Mouse (Mus musculus) bone marrow, adult 2 months (tissue): ENCODE data around the gene Fanca. TPM values are rescaled to one million over a fixed set of nuclear protein-coding genes. Genes with fewer than 3 reads are reported as not detected.

Source experiments
- H3K27ac ChIP-seq: fragments of 200-500 bp; 2 replicates; pipeline ENCODE4 v1.5.1; 2012; ENCODE audit warnings: low read depth, mild to moderate bottlenecking, control low read depth, inconsistent platforms, low read length; ENCODE audit not compliant: control insufficient read depth, poor library complexity, insufficient read depth
- H3K4me1 ChIP-seq: fragments of 200-500 bp; 2 replicates; pipeline ENCODE4 v1.6.1; 2011; ENCODE audit warnings: low read length; ENCODE audit not compliant: control insufficient read depth, insufficient read depth
- H3K4me3 ChIP-seq: fragments of 200-500 bp; replicated peaks from 2 replicates; pipeline ENCODE3; 2011; ENCODE audit warnings: mild to moderate bottlenecking, low read depth, low read length, control low read depth; ENCODE audit not compliant: control insufficient read depth
- CTCF ChIP-seq: fragments of 200-500 bp; IDR thresholded peaks from 2 replicates; pipeline ENCODE4 v1.5.1; 2011; ENCODE audit warnings: low read length, control low read depth; ENCODE audit not compliant: control insufficient read depth, insufficient read depth
- POLR2A ChIP-seq: fragments of 200-500 bp; IDR thresholded peaks from 2 replicates; pipeline ENCODE4 v1.6.1; 2011; ENCODE audit warnings: low read depth, mild to moderate bottlenecking, control low read depth, low read length, borderline replicate concordance; ENCODE audit not compliant: control insufficient read depth
- WGBS: fragments of 180-500 bp; shearing (Covaris S2); methylation state at CpG from one replicate; pipeline ENCODE4 v1.1.7; 2018; 5-methylcytosine and 5-hydroxymethylcytosine counted together
- polyA plus RNA-seq: library from polyadenylated mRNA; stranded (reverse); fragments of >200 nt; gene quantifications from 2 replicates; pipeline ENCODE4 v1.2.4, GENCODE M21; 2011; ENCODE audit warnings: low replicate concordance; ENCODE audit not compliant: missing spikeins, insufficient read depth, insufficient read length

Gene Fanca
- polyA plus RNA-seq: 45.3 and 60.2 TPM in 2 replicates

DNA sequence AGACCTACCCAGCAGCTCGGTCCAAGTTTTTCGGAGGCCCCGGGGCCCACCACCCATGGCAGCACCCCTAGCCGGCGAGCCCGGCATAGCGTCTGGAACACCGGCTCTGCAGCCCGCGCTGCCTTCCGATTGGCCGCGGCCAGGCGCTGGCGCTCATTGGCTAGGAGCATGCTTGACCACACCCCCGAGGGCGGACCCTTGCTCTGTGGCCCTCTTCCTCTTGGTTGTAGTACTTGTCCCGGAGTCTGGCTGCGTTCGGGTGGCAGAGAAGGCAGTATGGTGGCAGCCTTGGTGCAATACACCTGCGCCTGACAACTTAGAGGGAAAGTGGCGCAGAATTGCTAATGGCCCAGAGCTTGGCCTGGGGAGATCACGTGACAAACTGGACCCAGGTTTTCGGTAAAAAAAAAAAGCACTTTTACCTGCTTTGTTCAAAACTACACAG is at the start of gene Fanca:
Gene Fanca, minus strand, starts transcription at position 110 of the 445 bp plus-strand sequence.
- 1% methylated on average over 24 of the region's 24 CpGs for WGBS
- H3K4me3 ChIP-seq: peak within 1 kb of the TSS; percentile 91
- TF ChIP-seq CTCF: no peak
- peak; percentile 84 for TF ChIP-seq POLR2A
- H3K27ac ChIP-seq: peak within 1 kb of the TSS; percentile 62
- H3K4me1 ChIP-seq: no peaks in the 10 kb centered on the region

DNA sequence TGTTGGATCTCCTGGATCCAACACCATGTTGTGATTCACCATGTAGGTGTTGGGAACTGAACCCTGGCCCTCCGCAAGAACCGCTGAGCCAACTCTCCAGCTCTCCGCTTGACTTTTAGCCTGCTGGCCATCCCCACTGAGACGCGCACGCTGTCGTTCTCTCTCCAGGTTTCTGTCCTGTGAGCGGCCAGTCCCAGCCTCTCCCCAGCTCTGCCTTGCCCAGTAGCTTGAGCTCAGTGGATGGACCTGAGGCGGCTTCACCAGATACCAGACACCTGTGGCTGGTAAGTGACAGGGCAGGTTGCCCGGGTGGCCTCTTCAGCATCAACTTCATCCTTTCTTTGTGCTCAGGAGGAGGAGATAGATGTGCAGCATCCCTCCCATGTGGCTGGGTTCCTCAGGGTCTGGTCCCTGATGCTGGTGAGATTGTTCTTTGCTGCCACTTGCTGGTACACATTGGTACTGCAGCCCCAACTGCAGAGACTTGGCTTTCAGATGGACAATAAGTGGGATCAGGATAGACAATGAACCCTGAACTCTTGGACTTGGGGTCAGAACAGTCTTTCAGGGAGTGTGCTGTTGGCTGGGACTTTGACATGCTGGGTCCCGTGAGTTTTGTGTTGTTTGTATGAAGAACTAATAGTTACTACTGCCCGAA is 42.8 kb upstream of the Fanca start:
- WGBS: 60% methylated on average over 12 of the region's 12 CpGs

DNA sequence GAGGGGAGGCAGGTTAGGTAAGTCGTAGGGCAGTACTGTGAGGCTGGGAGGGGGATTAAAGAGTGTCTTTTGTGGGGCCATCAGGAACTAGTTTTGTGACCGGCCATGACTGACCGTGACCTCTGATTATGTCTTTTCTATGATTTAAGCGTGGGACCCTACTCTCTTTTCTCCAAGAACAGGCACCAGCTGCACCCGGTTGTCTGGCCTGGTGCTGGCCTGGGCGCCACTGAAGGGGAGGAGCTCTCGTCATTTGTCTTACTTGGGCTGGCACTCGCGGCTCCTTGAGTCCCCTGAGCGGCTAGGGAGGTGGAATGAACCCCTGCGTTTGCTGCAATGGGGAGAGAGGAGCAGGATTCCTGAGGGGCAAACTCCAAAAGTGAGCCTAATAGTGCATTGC is 34.8 kb upstream of the Fanca start:
- TF ChIP-seq POLR2A: no peak
- no peak for TF ChIP-seq CTCF
- 47% methylated on average over 11 of the region's 11 CpGs for WGBS
- H3K27ac ChIP-seq: no peak overlapping the region
- H3K4me1 ChIP-seq: no peaks in the 10 kb centered on the region
- no peak overlapping the region for H3K4me3 ChIP-seq

More for the DNA sequence above, 42.8 kb upstream of the Fanca start:
- H3K27ac ChIP-seq: no peak overlapping the region
- H3K4me1 ChIP-seq: no peaks in the 10 kb centered on the region
- no peak overlapping the region for H3K4me3 ChIP-seq
- TF ChIP-seq POLR2A (no peak), CTCF (peak; percentile 90)

DNA sequence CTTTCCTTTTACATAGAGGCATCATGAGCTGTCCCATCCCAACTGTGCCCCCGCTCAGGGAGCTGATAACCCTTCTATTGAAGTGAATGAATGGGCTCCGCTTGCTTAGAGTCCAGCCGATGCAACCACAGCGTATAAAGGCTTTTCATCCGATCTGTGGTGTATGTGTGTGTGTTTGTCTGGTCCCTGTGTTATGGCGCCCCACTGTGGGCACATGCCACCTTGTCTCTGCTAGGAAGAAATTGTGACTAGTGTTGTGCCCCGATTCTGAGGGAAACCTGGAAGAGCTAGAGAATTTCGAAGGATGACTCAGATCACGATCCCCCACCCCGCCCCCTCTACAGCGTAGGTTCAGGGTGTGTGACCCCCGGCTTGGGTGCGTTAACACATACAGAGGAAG is 34.4 kb upstream of the Fanca start:
- TF ChIP-seq CTCF (peak; percentile 49; the same call in 1 of the 2 replicates), POLR2A (no peak)
- WGBS: 38% methylated on average over 13 of the region's 13 CpGs

DNA sequence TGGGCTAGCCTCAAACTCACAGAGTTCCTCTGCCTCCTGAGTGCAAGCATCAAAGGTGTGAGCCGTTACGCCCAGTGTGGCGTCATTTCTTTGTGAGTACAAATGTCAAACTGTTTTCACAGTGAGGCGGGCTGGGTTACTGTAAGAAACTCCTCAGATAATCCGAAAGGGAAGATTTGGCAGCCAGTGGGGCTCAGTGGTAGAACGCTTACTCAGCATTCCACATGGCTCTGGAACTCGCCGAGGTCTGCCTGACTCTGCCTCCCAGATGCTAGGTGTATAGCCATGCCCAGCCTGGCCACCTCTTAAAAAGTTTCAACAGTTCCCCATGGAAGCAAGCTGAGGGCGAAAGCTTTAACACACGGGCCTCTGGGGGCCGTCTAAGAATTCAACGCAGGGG is 33.7 kb upstream of the Fanca start:
- WGBS: 80% methylated on average over 12 of the region's 12 CpGs
- H3K4me3 ChIP-seq: no peak overlapping the region
- H3K27ac ChIP-seq: no peak overlapping the region
- TF ChIP-seq CTCF (no peak), POLR2A (no peak)
- no peaks in the 10 kb centered on the region for H3K4me1 ChIP-seq

More for the DNA sequence above, 34.4 kb upstream of the Fanca start:
- H3K4me1 ChIP-seq: no peaks in the 10 kb centered on the region
- H3K4me3 ChIP-seq: no peak overlapping the region
- no peak overlapping the region for H3K27ac ChIP-seq

DNA sequence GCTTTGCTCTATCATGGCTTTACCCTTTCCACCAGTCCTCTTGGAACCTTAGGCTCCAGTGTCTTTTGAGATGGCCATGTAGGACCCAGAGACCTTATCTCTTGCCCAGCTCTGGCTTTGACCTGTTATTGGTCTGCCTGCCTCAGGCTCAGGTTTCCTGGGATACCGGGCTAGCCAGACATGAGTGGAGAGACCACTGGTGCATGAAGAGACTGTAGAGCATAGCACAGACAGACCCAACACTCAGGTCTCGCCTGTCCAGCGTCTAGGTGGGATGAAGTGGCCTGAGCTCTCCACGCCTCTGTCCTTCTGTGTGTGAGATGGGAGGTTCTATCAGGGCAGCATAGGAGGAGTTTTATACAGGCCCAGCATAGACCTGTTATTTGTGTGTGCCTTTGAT is 30.7 kb upstream of the Fanca start:
- Histone ChIP-seq H3K4me3 (no peak overlapping the region), H3K4me1 (no peaks in the 10 kb centered on the region), H3K27ac (no peak overlapping the region)
- WGBS: 88% methylated on average over 4 of the region's 4 CpGs
- TF ChIP-seq CTCF: no peak
- TF ChIP-seq POLR2A: no peak

DNA sequence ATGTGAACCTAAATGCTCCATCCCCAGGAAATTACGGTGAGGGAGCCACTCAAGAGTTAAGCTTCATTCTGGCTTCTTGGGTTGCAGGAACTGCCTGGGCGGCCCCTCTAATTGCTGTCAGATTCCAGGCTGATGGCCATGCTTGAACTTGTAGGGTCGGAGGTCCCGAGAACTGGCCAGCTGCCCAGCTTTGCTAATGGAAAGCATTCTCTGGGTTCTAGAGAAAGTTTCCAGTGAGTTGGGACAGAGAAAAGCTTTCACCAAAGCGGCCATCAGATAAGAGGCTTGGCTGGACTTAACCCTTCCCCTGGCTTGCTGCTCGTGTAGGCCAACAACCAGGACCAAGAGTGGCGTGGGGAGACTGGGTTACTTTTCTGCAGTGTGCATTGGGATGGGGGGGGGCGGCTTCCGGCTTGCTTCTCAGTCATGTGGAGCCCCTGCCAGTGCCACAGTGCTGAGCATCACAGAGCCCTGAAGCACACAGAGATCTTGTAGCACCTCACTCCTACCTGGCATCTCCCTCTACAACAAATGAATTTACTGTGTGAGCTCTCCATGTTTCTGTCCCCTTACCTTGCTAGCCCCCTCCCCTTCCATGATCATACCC is 30.0 kb upstream of the Fanca start:
- TF ChIP-seq CTCF: no peak
- 76% methylated on average over 9 of the region's 9 CpGs for WGBS
- H3K4me3 ChIP-seq: no peak overlapping the region
- no peaks in the 10 kb centered on the region; the same call in 1 of the 2 replicates for H3K4me1 ChIP-seq
- no peak overlapping the region for H3K27ac ChIP-seq

DNA sequence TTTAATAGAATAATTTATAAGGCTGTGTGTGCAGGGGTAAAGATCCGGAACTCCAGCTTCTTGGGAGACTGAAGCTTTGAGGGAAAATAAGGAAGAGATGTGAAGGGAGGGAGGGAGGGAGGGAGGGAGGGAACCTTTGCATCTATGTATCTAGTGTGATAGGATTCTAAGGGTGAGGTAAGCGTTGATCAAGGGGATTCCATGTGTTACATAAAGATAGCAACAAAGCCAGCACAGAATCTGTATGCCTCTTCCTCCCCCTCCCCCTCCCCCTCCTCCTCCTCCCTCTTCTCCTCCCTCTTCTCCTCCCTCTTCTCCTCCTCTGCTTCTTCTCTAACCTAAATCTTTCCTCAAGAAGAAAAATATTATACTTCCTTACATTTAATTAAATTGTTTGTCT is 28.9 kb upstream of the Fanca start:
- no peak overlapping the region for H3K27ac ChIP-seq
- 67% methylated on average over 2 of the region's 2 CpGs for WGBS
- no peaks in the 10 kb centered on the region; the same call in 1 of the 2 replicates for H3K4me1 ChIP-seq
- TF ChIP-seq POLR2A: no peak
- TF ChIP-seq CTCF: no peak
- H3K4me3 ChIP-seq: no peak overlapping the region
